Mouse (Mus musculus): Measurements from ENCODE around the gene Rps27l. TPM values are rescaled to one million over a fixed set of nuclear protein-coding genes. Genes with fewer than 3 reads are reported as not detected.
A peak's percentile ranks its signal among the peaks of the same experiment; 100 is the strongest.

Rps27l gene
- polyA plus RNA-seq, 1 experiment from 2014 or later, result 585 TPM

GRCm38 (mm10) chr9:66938836-66939235 lies 7.0 kb upstream of the Rps27l start:
- H3K27ac ChIP-seq (ENCODE audit: low read length), result no peak overlapping the region
- no peak overlapping the region for H3K9ac ChIP-seq (replicated peaks; ENCODE audit: low read length)
- H3K4me3 ChIP-seq (ENCODE audit: low read length), result no peak overlapping the region
- no peak for ATAC-seq (ENCODE audit: low FRiP score, low TSS enrichment)
- no peaks in the 10 kb centered on the region for H3K4me1 ChIP-seq (ENCODE audit: insufficient read depth, low read length)
- WGBS, result 7% methylated on average over 4 of the region's 4 CpGs
- H3K4me2 ChIP-seq (replicated peaks; ENCODE audit: low read depth, low read length), result no peak overlapping the region
- H3K9me3 ChIP-seq (ENCODE audit: low read length), result no peaks in the 10 kb centered on the region
- H3K27me3 ChIP-seq (ENCODE audit: insufficient read depth, low read length), result no peaks in the 10 kb centered on the region
- no peaks in the 10 kb centered on the region for H3K36me3 ChIP-seq (ENCODE audit: insufficient read depth, low read length)

GRCm38 (mm10) chr9:66945161-66945560 lies 725 bp upstream of the Rps27l start:
- peak overlapping the region; percentile 98 for H3K27ac ChIP-seq (ENCODE audit: low read length)
- H3K9ac ChIP-seq (replicated peaks; ENCODE audit: low read length), result peak overlapping the region; percentile 98
- WGBS, result 10% methylated on average over 4 of the region's 4 CpGs
- H3K36me3 ChIP-seq (ENCODE audit: insufficient read depth, low read length), result peaks cover 11% of the 10 kb centered on the region
- no peak for ATAC-seq (ENCODE audit: low FRiP score, low TSS enrichment)
- H3K4me1 ChIP-seq (ENCODE audit: insufficient read depth, low read length), result no peaks in the 10 kb centered on the region; the same call in 1 of the 2 replicates
- H3K4me3 ChIP-seq (ENCODE audit: low read length), result peak overlapping the region; percentile 88
- no peaks in the 10 kb centered on the region for H3K27me3 ChIP-seq (ENCODE audit: insufficient read depth, low read length)
- H3K9me3 ChIP-seq (ENCODE audit: low read length), result no peaks in the 10 kb centered on the region
- peak overlapping the region; percentile 77 for H3K4me2 ChIP-seq (replicated peaks; ENCODE audit: low read depth, low read length)

- Histone ChIP-seq H3K27ac (ENCODE audit: low read length) (no peak overlapping the region), H3K9ac (replicated peaks; ENCODE audit: low read length) (no peak overlapping the region), H3K4me2 (replicated peaks; ENCODE audit: low read depth, low read length) (no peak overlapping the region), H3K36me3 (ENCODE audit: insufficient read depth, low read length) (peaks cover 14% of the 10 kb centered on the region), H3K4me3 (ENCODE audit: low read length) (no peak overlapping the region), H3K4me1 (ENCODE audit: insufficient read depth, low read length) (no peaks in the 10 kb centered on the region; the same call in 1 of the 2 replicates), H3K9me3 (ENCODE audit: low read length) (no peaks in the 10 kb centered on the region), H3K27me3 (ENCODE audit: insufficient read depth, low read length) (no peaks in the 10 kb centered on the region)
- ATAC-seq (ENCODE audit: low FRiP score, low TSS enrichment), result no peak
- WGBS, result 91% methylated on average over 2 of the region's 2 CpGs
Measured at GRCm38 (mm10) chr9:66948536-66948935, 2.6 kb downstream of the Rps27l start.

GRCm38 (mm10) chr9:66952321-66952720 lies 6.4 kb downstream of the Rps27l start:
- 81% methylated on average over 8 of the region's 8 CpGs for WGBS
- H3K4me3 ChIP-seq (ENCODE audit: low read length), result no peak overlapping the region
- H3K27ac ChIP-seq (ENCODE audit: low read length), result no peak overlapping the region
- no peaks in the 10 kb centered on the region for H3K9me3 ChIP-seq (ENCODE audit: low read length)
- H3K36me3 ChIP-seq (ENCODE audit: insufficient read depth, low read length), result peaks cover 16% of the 10 kb centered on the region
- no peaks in the 10 kb centered on the region for H3K27me3 ChIP-seq (ENCODE audit: insufficient read depth, low read length)
- H3K4me2 ChIP-seq (replicated peaks; ENCODE audit: low read depth, low read length), result no peak overlapping the region
- no peaks in the 10 kb centered on the region for H3K4me1 ChIP-seq (ENCODE audit: insufficient read depth, low read length)
- no peak for ATAC-seq (ENCODE audit: low FRiP score, low TSS enrichment)
- 0 out of 2 replicates have a peak overlapping the region, but pooled peaks have one; percentile 8 for H3K9ac ChIP-seq (replicated peaks; ENCODE audit: low read length)

- H3K36me3 ChIP-seq (ENCODE audit: insufficient read depth, low read length), result peaks cover 14% of the 10 kb centered on the region
- no peaks in the 10 kb centered on the region for H3K9me3 ChIP-seq (ENCODE audit: low read length)
- no peak overlapping the region for H3K4me3 ChIP-seq (ENCODE audit: low read length)
- H3K27me3 ChIP-seq (ENCODE audit: insufficient read depth, low read length), result no peaks in the 10 kb centered on the region
- no peak overlapping the region for H3K9ac ChIP-seq (replicated peaks; ENCODE audit: low read length)
- ATAC-seq (ENCODE audit: low FRiP score, low TSS enrichment), result no peak
- 79% methylated on average over 2 of the region's 2 CpGs for WGBS
- no peak overlapping the region for H3K4me2 ChIP-seq (replicated peaks; ENCODE audit: low read depth, low read length)
- H3K27ac ChIP-seq (ENCODE audit: low read length), result no peak overlapping the region
- H3K4me1 ChIP-seq (ENCODE audit: insufficient read depth, low read length), result no peaks in the 10 kb centered on the region
Measured at GRCm38 (mm10) chr9:66952886-66953285, 7.0 kb downstream of the Rps27l start.

GRCm38 (mm10) chr9:66957451-66957850 lies 11.6 kb downstream of the Rps27l start:
- no peak overlapping the region for H3K4me2 ChIP-seq (replicated peaks; ENCODE audit: low read depth, low read length)
- H3K4me3 ChIP-seq (ENCODE audit: low read length), result no peak overlapping the region
- no peaks in the 10 kb centered on the region for H3K4me1 ChIP-seq (ENCODE audit: insufficient read depth, low read length)
- ATAC-seq (ENCODE audit: low FRiP score, low TSS enrichment), result no peak
- H3K27me3 ChIP-seq (ENCODE audit: insufficient read depth, low read length), result no peaks in the 10 kb centered on the region
- no peak overlapping the region for H3K27ac ChIP-seq (ENCODE audit: low read length)
- no peak overlapping the region for H3K9ac ChIP-seq (replicated peaks; ENCODE audit: low read length)
- 0 out of 2 replicates have a peak, but pooled peaks cover 3% of the 10 kb centered on the region for H3K36me3 ChIP-seq (ENCODE audit: insufficient read depth, low read length)
- WGBS, result 89% methylated on average over 3 of the region's 3 CpGs
- no peaks in the 10 kb centered on the region for H3K9me3 ChIP-seq (ENCODE audit: low read length)

- 76% methylated on average over 3 of the region's 3 CpGs for WGBS
- no peak for ATAC-seq (ENCODE audit: low FRiP score, low TSS enrichment)
- Histone ChIP-seq H3K4me1 (ENCODE audit: insufficient read depth, low read length) (no peaks in the 10 kb centered on the region), H3K9ac (replicated peaks; ENCODE audit: low read length) (no peak overlapping the region), H3K4me3 (ENCODE audit: low read length) (no peak overlapping the region), H3K36me3 (ENCODE audit: insufficient read depth, low read length) (no peaks in the 10 kb centered on the region), H3K27ac (ENCODE audit: low read length) (no peak overlapping the region), H3K4me2 (replicated peaks; ENCODE audit: low read depth, low read length) (no peak overlapping the region), H3K27me3 (ENCODE audit: insufficient read depth, low read length) (no peaks in the 10 kb centered on the region), H3K9me3 (ENCODE audit: low read length) (no peaks in the 10 kb centered on the region)
Measured at GRCm38 (mm10) chr9:66961478-66961877, 15.6 kb downstream of the Rps27l start.

GRCm38 (mm10) chr9:66967492-66967891 lies 21.6 kb downstream of the Rps27l start:
- Histone ChIP-seq H3K9ac (replicated peaks; ENCODE audit: low read length) (no peak overlapping the region), H3K36me3 (ENCODE audit: insufficient read depth, low read length) (peaks cover 18% of the 10 kb centered on the region), H3K27ac (ENCODE audit: low read length) (no peak overlapping the region), H3K4me1 (ENCODE audit: insufficient read depth, low read length) (no peaks in the 10 kb centered on the region), H3K4me3 (ENCODE audit: low read length) (no peak overlapping the region), H3K27me3 (ENCODE audit: insufficient read depth, low read length) (no peaks in the 10 kb centered on the region), H3K4me2 (replicated peaks; ENCODE audit: low read depth, low read length) (no peak overlapping the region), H3K9me3 (ENCODE audit: low read length) (no peaks in the 10 kb centered on the region)
- no peak for ATAC-seq (ENCODE audit: low FRiP score, low TSS enrichment)
- 78% methylated on average over 8 of the region's 8 CpGs for WGBS

GRCm38 (mm10) chr9:66971116-66971515 lies 25.2 kb downstream of the Rps27l start:
- H3K4me3 ChIP-seq (ENCODE audit: low read length), result no peak overlapping the region
- H3K9ac ChIP-seq (replicated peaks; ENCODE audit: low read length), result no peak overlapping the region
- peaks cover 18% of the 10 kb centered on the region for H3K36me3 ChIP-seq (ENCODE audit: insufficient read depth, low read length)
- H3K4me1 ChIP-seq (ENCODE audit: insufficient read depth, low read length), result peaks cover 6% of the 10 kb centered on the region; the same call in 1 of the 2 replicates
- H3K9me3 ChIP-seq (ENCODE audit: low read length), result no peaks in the 10 kb centered on the region
- 87% methylated on average over 8 of the region's 8 CpGs for WGBS
- no peak overlapping the region for H3K4me2 ChIP-seq (replicated peaks; ENCODE audit: low read depth, low read length)
- H3K27me3 ChIP-seq (ENCODE audit: insufficient read depth, low read length), result no peaks in the 10 kb centered on the region
- no peak for ATAC-seq (ENCODE audit: low FRiP score, low TSS enrichment)
- H3K27ac ChIP-seq (ENCODE audit: low read length), result no peak overlapping the region

- WGBS, result under 1% methylated on average over 41 of the region's 41 CpGs
- peaks cover 10% of the 10 kb centered on the region; the same call in 1 of the 2 replicates for H3K36me3 ChIP-seq (ENCODE audit: insufficient read depth, low read length)
- peaks cover 6% of the 10 kb centered on the region; the same call in 1 of the 2 replicates for H3K4me1 ChIP-seq (ENCODE audit: insufficient read depth, low read length)
- peak overlapping the region; percentile 97 for H3K27ac ChIP-seq (ENCODE audit: low read length)
- peak overlapping the region; percentile 73 for H3K4me2 ChIP-seq (replicated peaks; ENCODE audit: low read depth, low read length)
- H3K4me3 ChIP-seq (ENCODE audit: low read length), result peak overlapping the region; percentile 94
- H3K9ac ChIP-seq (replicated peaks; ENCODE audit: low read length), result peak overlapping the region; percentile 84
- H3K9me3 ChIP-seq (ENCODE audit: low read length), result no peaks in the 10 kb centered on the region
- peak; percentile 97 for ATAC-seq (ENCODE audit: low FRiP score, low TSS enrichment)
- no peaks in the 10 kb centered on the region for H3K27me3 ChIP-seq (ENCODE audit: insufficient read depth, low read length)
Measured at GRCm38 (mm10) chr9:66974721-66975225, 28.9 kb downstream of the Rps27l start.

All from kidney, embryonic 16.5 days (tissue).